Mouse (Mus musculus): Measurements from ENCODE around the gene Kansl1. TPM values are rescaled to one million over a fixed set of nuclear protein-coding genes. Genes with fewer than 3 reads are reported as not detected.

Kansl1 gene
- polyA plus RNA-seq, 1 experiment: 93.0 TPM

DNA sequence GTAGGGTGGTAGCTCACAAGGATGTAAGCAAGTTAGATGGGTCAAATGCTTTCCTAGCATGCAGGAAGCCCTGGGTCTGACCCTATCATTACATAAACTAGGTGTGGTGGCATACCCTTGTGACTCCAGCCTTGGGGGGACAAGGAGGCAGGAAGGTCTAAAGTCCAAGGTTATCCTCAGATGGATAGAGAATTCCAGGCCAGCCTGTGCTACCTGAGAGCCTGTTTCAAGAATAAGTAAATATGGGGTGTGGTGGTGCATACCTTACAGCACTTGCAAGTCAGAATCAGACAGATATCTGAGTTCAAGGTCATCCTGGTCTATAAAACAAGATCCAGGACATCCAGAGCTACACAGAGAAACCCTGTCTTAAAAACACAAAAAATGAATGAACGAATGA lies 141.2 kb downstream of the Kansl1 start:
- no peaks in the 10 kb centered on the region for H3K27me3 ChIP-seq (ENCODE audit: control insufficient read depth, insufficient read depth, low read length)
- TF ChIP-seq CTCF (IDR thresholded peaks at IDR 0.05; ENCODE audit: extremely low read depth, insufficient read depth, insufficient read length, insufficient replicate concordance): no peak
- no peak for TF ChIP-seq POLR2A (IDR thresholded peaks at IDR 0.05; ENCODE audit: low read depth, low read length)
- no peak overlapping the region for H3K4me3 ChIP-seq (ENCODE audit: extremely low read depth, insufficient read depth, insufficient read length)
- no peak for DNase-seq (ENCODE audit: low read depth in 1 of 2, low spot score in 2 of 2)
- H3K36me3 ChIP-seq (ENCODE audit: control insufficient read depth, insufficient read depth, low read length): no peaks in the 10 kb centered on the region
- WGBS: 98% methylated on average over 1 of the region's 1 CpGs
- no peaks in the 10 kb centered on the region for H3K4me1 ChIP-seq (ENCODE audit: control insufficient read depth, insufficient read depth, insufficient read length)
- H3K27ac ChIP-seq (ENCODE audit: insufficient read depth, low read length): no peak overlapping the region

DNA sequence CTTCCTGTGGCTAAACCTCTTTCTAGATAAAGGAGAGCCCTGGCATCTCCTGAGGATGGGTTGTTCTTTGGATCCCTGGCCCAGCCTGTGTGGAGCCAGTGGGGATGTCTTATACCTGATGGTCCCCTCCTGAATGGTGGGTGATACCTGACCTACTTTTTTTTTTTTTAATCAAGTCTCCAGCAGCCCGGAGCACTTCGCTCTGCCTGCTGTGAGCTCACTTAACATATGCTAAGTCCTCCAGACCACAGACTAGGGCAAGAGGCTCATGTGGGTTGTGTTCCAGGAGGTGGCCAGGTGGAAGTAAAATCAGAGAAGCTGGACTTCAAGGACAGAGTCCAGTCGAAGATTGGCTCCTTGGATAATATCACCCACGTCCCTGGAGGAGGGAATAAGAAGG lies 146.5 kb downstream of the Kansl1 start:
- peaks cover 5% of the 10 kb centered on the region for H3K27me3 ChIP-seq (ENCODE audit: control insufficient read depth, insufficient read depth, low read length)
- DNase-seq (ENCODE audit: low read depth in 1 of 2, low spot score in 2 of 2): no peak
- TF ChIP-seq POLR2A (IDR thresholded peaks at IDR 0.05; ENCODE audit: low read depth, low read length) (no peak), CTCF (IDR thresholded peaks at IDR 0.05; ENCODE audit: extremely low read depth, insufficient read depth, insufficient read length, insufficient replicate concordance) (no peak)
- no peak overlapping the region for H3K27ac ChIP-seq (ENCODE audit: insufficient read depth, low read length)
- no peak overlapping the region for H3K4me3 ChIP-seq (ENCODE audit: extremely low read depth, insufficient read depth, insufficient read length)
- H3K4me1 ChIP-seq (ENCODE audit: control insufficient read depth, insufficient read depth, insufficient read length): peaks cover 6% of the 10 kb centered on the region; the same call in 1 of the 2 replicates
- 62% methylated on average over 4 of the region's 4 CpGs for WGBS
- H3K36me3 ChIP-seq (ENCODE audit: control insufficient read depth, insufficient read depth, low read length): no peaks in the 10 kb centered on the region

DNA sequence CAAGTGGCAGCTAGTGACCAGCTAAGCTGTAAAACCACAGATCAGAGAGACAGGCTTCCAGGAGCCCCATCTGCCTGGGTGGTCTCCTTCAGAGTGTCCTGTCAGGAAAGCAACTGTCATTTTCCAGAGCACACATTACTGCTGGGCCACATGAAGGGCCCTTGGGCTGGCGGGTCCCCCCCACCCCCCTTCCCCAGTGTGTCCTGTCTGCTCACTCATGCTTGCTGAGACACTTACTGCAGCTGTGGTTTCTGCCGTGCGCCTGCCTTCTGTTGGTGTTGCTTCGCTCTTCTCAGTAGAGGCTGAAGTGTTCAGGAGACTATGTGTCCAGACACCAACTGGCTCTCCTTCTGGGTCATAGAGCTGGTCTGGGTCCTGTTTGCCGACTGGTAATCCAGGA lies 148.2 kb downstream of the Kansl1 start:
- WGBS: 22% methylated on average over 5 of the region's 5 CpGs
- peaks cover 5% of the 10 kb centered on the region for H3K27me3 ChIP-seq (ENCODE audit: control insufficient read depth, insufficient read depth, low read length)
- TF ChIP-seq POLR2A (IDR thresholded peaks at IDR 0.05; ENCODE audit: low read depth, low read length) (no peak), CTCF (IDR thresholded peaks at IDR 0.05; ENCODE audit: extremely low read depth, insufficient read depth, insufficient read length, insufficient replicate concordance) (no peak)
- no peaks in the 10 kb centered on the region for H3K36me3 ChIP-seq (ENCODE audit: control insufficient read depth, insufficient read depth, low read length)
- DNase-seq (ENCODE audit: low read depth in 1 of 2, low spot score in 2 of 2): no peak
- H3K4me1 ChIP-seq (ENCODE audit: control insufficient read depth, insufficient read depth, insufficient read length): peaks cover 6% of the 10 kb centered on the region; the same call in 1 of the 2 replicates
- no peak overlapping the region for H3K27ac ChIP-seq (ENCODE audit: insufficient read depth, low read length)
- H3K4me3 ChIP-seq (ENCODE audit: extremely low read depth, insufficient read depth, insufficient read length): no peak overlapping the region

DNA sequence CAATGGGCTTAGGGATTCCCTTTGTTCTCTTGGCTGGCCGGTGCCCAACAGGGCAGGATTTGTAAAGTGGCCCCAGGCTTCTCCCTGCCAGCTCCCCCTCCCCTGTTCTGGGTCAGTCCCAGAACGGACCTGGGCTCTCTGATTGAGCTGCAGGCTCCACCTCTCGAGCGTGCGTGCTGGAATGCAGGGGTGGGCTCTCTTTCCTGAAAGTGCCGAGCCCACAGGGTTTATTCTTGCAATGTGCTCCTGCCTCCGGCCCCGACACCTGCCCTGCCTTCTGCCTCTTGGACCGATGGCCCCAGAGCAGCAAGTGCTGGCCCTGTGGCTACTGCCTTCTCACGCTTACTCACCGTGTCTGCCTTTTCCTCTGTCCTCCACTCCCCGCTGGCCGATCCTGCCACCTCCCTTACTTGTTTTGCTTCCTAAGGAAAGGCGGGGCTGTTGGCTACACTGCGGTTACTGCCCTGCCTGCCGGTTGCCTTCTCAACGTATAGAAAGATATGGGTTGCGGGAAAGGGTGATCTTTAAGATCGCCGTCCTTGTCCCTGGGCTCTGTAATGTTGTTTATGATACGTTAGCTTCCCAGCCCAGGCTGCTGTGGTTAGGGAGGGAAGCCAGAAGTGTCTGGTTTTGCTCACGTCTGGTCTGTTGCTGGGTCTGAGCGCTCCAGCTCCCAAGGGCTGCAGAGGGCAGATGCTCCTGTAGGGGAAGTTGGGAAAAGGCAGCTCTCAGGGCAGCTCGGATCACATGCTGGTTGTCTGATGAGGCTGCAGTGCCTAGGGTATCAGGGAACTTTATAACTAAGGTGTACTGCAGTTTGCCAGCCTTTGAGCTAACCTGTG lies 149.5 kb downstream of the Kansl1 start:
- Histone ChIP-seq H3K4me1 (ENCODE audit: control insufficient read depth, insufficient read depth, insufficient read length) (peaks cover 6% of the 10 kb centered on the region; the same call in 1 of the 2 replicates), H3K27ac (ENCODE audit: insufficient read depth, low read length) (no peak overlapping the region), H3K27me3 (ENCODE audit: control insufficient read depth, insufficient read depth, low read length) (peaks cover 5% of the 10 kb centered on the region), H3K36me3 (ENCODE audit: control insufficient read depth, insufficient read depth, low read length) (no peaks in the 10 kb centered on the region), H3K4me3 (ENCODE audit: extremely low read depth, insufficient read depth, insufficient read length) (peak overlapping the region; percentile 41)
- TF ChIP-seq POLR2A (IDR thresholded peaks at IDR 0.05; ENCODE audit: low read depth, low read length) (no peak), CTCF (IDR thresholded peaks at IDR 0.05; ENCODE audit: extremely low read depth, insufficient read depth, insufficient read length, insufficient replicate concordance) (no peak)
- 3% methylated on average over 24 of the region's 24 CpGs for WGBS
- DNase-seq (ENCODE audit: low read depth in 1 of 2, low spot score in 2 of 2): no peak

DNA sequence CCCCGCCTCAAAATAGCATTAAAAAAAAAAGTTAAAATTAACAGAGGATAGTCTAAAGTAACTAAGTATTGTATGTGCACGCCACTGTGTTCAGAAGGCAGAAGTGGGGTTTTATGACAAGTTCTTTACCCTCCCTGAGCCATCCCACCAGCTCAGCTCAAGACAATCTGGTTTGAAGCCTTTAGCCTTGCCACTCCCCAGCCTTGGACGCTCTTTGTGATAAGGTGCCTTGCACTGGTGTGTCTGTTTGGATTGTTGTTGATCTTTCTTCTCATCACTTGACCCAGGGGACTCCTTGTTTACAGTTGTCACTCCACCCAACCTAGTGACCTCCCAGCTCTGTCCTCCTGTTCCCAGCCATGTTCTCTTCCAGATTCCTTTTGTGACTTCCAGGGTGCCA lies 151.0 kb downstream of the Kansl1 start:
- H3K27ac ChIP-seq (ENCODE audit: insufficient read depth, low read length): no peak overlapping the region
- H3K4me3 ChIP-seq (ENCODE audit: extremely low read depth, insufficient read depth, insufficient read length): no peak overlapping the region
- 78% methylated on average over 3 of the region's 3 CpGs for WGBS
- peaks cover 6% of the 10 kb centered on the region; the same call in 1 of the 2 replicates for H3K4me1 ChIP-seq (ENCODE audit: control insufficient read depth, insufficient read depth, insufficient read length)
- peaks cover 5% of the 10 kb centered on the region for H3K27me3 ChIP-seq (ENCODE audit: control insufficient read depth, insufficient read depth, low read length)
- no peak for DNase-seq (ENCODE audit: low read depth in 1 of 2, low spot score in 2 of 2)
- no peak for TF ChIP-seq CTCF (IDR thresholded peaks at IDR 0.05; ENCODE audit: extremely low read depth, insufficient read depth, insufficient read length, insufficient replicate concordance)
- no peak for TF ChIP-seq POLR2A (IDR thresholded peaks at IDR 0.05; ENCODE audit: low read depth, low read length)
- no peaks in the 10 kb centered on the region for H3K36me3 ChIP-seq (ENCODE audit: control insufficient read depth, insufficient read depth, low read length)

DNA sequence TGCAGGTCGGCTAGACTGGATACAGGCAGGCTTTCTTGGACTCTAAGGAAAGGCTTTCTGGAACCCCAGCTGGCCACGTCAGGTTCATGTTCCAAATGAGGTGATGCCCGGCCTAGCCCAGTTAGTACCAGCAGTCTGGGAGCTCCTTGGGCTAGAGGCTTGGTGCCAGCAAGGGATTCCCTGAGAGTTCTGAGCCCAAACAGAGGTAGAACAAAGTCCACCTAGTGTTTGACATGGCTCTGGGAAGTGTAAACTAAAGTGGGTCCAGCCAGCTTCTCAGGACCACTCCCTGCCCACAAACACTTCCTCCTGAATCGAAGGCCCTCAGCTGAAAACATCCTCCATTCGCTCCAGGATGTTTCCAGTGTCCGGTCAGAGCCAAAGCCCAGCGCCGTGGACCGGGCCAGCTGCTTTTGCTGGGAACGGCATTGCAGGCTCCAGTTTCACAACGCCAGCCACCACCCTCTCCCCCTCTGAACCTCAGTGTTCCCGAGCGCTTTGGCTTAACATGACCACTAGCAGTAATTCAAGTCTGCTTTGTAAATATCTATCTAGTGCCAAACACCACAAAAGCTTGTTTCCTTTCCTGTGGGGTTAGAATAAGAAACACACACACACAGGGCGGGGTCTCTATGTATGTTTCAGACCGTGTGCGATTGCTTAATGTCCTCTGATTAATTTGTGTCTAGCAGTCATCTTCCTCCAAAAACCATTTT lies 151.8 kb downstream of the Kansl1 start:
- no peak for DNase-seq (ENCODE audit: low read depth in 1 of 2, low spot score in 2 of 2)
- WGBS: 67% methylated on average over 16 of the region's 16 CpGs
- H3K27me3 ChIP-seq (ENCODE audit: control insufficient read depth, insufficient read depth, low read length): peaks cover 5% of the 10 kb centered on the region
- no peak overlapping the region for H3K27ac ChIP-seq (ENCODE audit: insufficient read depth, low read length)
- H3K36me3 ChIP-seq (ENCODE audit: control insufficient read depth, insufficient read depth, low read length): no peaks in the 10 kb centered on the region
- no peak overlapping the region for H3K4me3 ChIP-seq (ENCODE audit: extremely low read depth, insufficient read depth, insufficient read length)
- peaks cover 6% of the 10 kb centered on the region; the same call in 1 of the 2 replicates for H3K4me1 ChIP-seq (ENCODE audit: control insufficient read depth, insufficient read depth, insufficient read length)
- TF ChIP-seq CTCF (IDR thresholded peaks at IDR 0.05; ENCODE audit: extremely low read depth, insufficient read depth, insufficient read length, insufficient replicate concordance) (no peak), POLR2A (IDR thresholded peaks at IDR 0.05; ENCODE audit: low read depth, low read length) (no peak)

All from spleen, adult 2 months (tissue).